In genomic region chr9:78340324-78340723, GRCm38 (mm10) we compare ENCODE assay signal across 10 mouse cellular contexts. TPM values are rescaled to one million over a fixed set of nuclear protein-coding genes. Genes with fewer than 3 reads are reported as not detected.
A peak's percentile ranks its signal among the peaks of the same experiment; 100 is the strongest.
DNase-seq lines count a peak whose midpoint lies in the region; ATAC-seq and TF ChIP-seq lines count a peak whose summit lies in the region.
"Not testable (repeated sequence)": the region's sequence is repeated elsewhere in the genome, so short reads cannot be mapped to it uniquely, and the experiment has no call there.
"Had no signal": no experiment of that assay in that cellular context is flagged by ENCODE, and none has a peak within 500 bp of the region (broad histone marks: within the 10 kb centered on the region; RNA-seq: fewer than 3 reads in every experiment).

No protein-coding gene starts in this region.

- peak; percentile 2 for DNase-seq in c-Kit-negative CD71-positive TER-119-positive erythroid progenitor cells, embryonic 14.5 days (ENCODE audit: low read depth, low spot score)
- DNase-seq in embryonic facial prominence, embryonic 14.5 days (ENCODE audit: low spot score) = peak; percentile 34
- peak; percentile 19 to 48 for DNase-seq in heart, postnatal 10 days
- peak; percentile 6 for DNase-seq in layer of hippocampus, adult 11-12 months (ENCODE audit: low spot score)
- peak; percentile 28 for DNase-seq in lung, postnatal 0 days (ENCODE audit: low spot score)
- DNase-seq in thymus, postnatal 25 days = peak; percentile 42

- not testable (repeated sequence) for H3K27me3 ChIP-seq in E14TG2a.4 (ENCODE audit: insufficient read depth, low read length); embryonic facial prominence, embryonic 14.5 days (replicated peaks; ENCODE audit: control insufficient read depth, insufficient read depth, low read length); lung, postnatal 0 days (replicated peaks; ENCODE audit: insufficient read depth, low read length)

- not testable (repeated sequence) for ATAC-seq in embryonic facial prominence, embryonic 14.5 days (ENCODE audit: low read depth); lung, postnatal 0 days
- 0 out of 2 replicates have a peak, but pooled peaks have one; percentile 36 for ATAC-seq in neutrophil, adult 5-6 weeks (ENCODE audit: extremely low read depth, insufficient number of reproducible peaks, low FRiP score, poor library complexity, severe bottlenecking)

- intact Hi-C loops in heart, postnatal 10 days (cut with DNase I) = loop anchor here (5.0 kb wide), 1 partner anchor 43 kb away; no protein-coding TSS in a partner anchor

- H3K4me3 ChIP-seq in E14TG2a.4 (replicated peaks; ENCODE audit: low read length); embryonic facial prominence, embryonic 14.5 days (ENCODE audit: low read depth, low read length); lung, postnatal 0 days (ENCODE audit: low read depth, low read length): not testable (repeated sequence)

- peak; percentile 76 for TF ChIP-seq CTCF in E14TG2a.4 (conservative IDR thresholded peaks at IDR 0.05; ENCODE audit: low read length)
- peak; percentile 80 for TF ChIP-seq CTCF in lung, postnatal 0 days (IDR thresholded peaks at IDR 0.05)

- not testable (repeated sequence) for TF ChIP-seq EP300 in lung, postnatal 0 days (IDR thresholded peaks at IDR 0.05)

- H3K4me2 ChIP-seq in embryonic facial prominence, embryonic 14.5 days (ENCODE audit: low read depth, low read length); lung, postnatal 0 days (replicated peaks; ENCODE audit: low read depth, low read length): not testable (repeated sequence)

- H3K9me3 ChIP-seq in E14TG2a.4 (ENCODE audit: low read length); embryonic facial prominence, embryonic 14.5 days (ENCODE audit: control insufficient read depth, low read length); lung, postnatal 0 days (ENCODE audit: low read length): not testable (repeated sequence)

- H3K36me3 ChIP-seq in E14TG2a.4 (ENCODE audit: insufficient read depth, low read length); embryonic facial prominence, embryonic 14.5 days (ENCODE audit: control insufficient read depth, insufficient read depth, low read length); lung, postnatal 0 days (ENCODE audit: insufficient read depth, low read length): not testable (repeated sequence)

- H3K27ac ChIP-seq in embryonic facial prominence, embryonic 14.5 days (replicated peaks; ENCODE audit: low read depth, low read length); lung, postnatal 0 days (ENCODE audit: low read length): not testable (repeated sequence)

- WGBS in embryonic facial prominence, embryonic 14.5 days = 12% methylated on average over 8 of the region's 8 CpGs
- 16% methylated on average over 8 of the region's 8 CpGs for WGBS in lung, postnatal 0 days

- peaks cover 11% of the 10 kb centered on the region; the same call in 1 of the 2 replicates for H3K4me1 ChIP-seq in E14TG2a.4 (replicated peaks; ENCODE audit: low read depth, low read length)
- H3K4me1 ChIP-seq in embryonic facial prominence, embryonic 14.5 days (ENCODE audit: control insufficient read depth, insufficient read depth, low read length); lung, postnatal 0 days (ENCODE audit: insufficient read depth, low read depth, low read length): not testable (repeated sequence)

- not testable (repeated sequence) for H3K9ac ChIP-seq in embryonic facial prominence, embryonic 14.5 days (ENCODE audit: low read depth, low read length); lung, postnatal 0 days (replicated peaks; ENCODE audit: low read depth)

RNA-seq across cellular contexts. Expression of gene Omt2b, which starts 12.9 kb away (rescaled TPM):
- not detected in 2 replicates for polyA plus RNA-seq in embryonic facial prominence, embryonic 14.5 days (2014; fragmentation: Nextera tagmentation; extraction: Ambion mirVana)
- not detected for total RNA-seq in heart, postnatal 10 days (2021)
- polyA plus RNA-seq in lung, postnatal 0 days (2015; fragmentation: Nextera tagmentation; extraction: Ambion mirVana) = not detected in 2 replicates
- not detected in 2 replicates for total RNA-seq in neutrophil, adult 5-6 weeks (2017)
- polyA plus RNA-seq: heart, embryonic 12.5 days; limb, embryonic 15.5 days had no signal

RNA-seq across cellular contexts. Expression of gene Gsta2, which starts 15.3 kb away (rescaled TPM):
- polyA plus RNA-seq in embryonic facial prominence, embryonic 14.5 days (2014; fragmentation: Nextera tagmentation; extraction: Ambion mirVana) = 4.9 and 5.5 TPM in 2 replicates
- not detected for total RNA-seq in heart, postnatal 10 days (2021)
- polyA plus RNA-seq in lung, postnatal 0 days (2015; fragmentation: Nextera tagmentation; extraction: Ambion mirVana) = 4.8 and 4.9 TPM in 2 replicates
- 2.5 TPM in 1 of 2 replicates, not detected in the other for total RNA-seq in neutrophil, adult 5-6 weeks (2017)
- polyA plus RNA-seq: heart, embryonic 12.5 days had no signal

RNA-seq across cellular contexts. Expression of gene Omt2a, which starts 25.7 kb away (rescaled TPM):
- not detected in 2 replicates for polyA plus RNA-seq in embryonic facial prominence, embryonic 14.5 days (2014; fragmentation: Nextera tagmentation; extraction: Ambion mirVana)
- not detected for total RNA-seq in heart, postnatal 10 days (2021)
- polyA plus RNA-seq in lung, postnatal 0 days (2015; fragmentation: Nextera tagmentation; extraction: Ambion mirVana) = not detected in 2 replicates
- not detected in 2 replicates for total RNA-seq in neutrophil, adult 5-6 weeks (2017)
- polyA plus RNA-seq: heart, embryonic 12.5 days; limb, embryonic 15.5 days had no signal

RNA-seq across cellular contexts. Expression of gene Dppa5a, which starts 27.7 kb away (rescaled TPM):
- 0.37 TPM in 1 of 2 replicates, not detected in the other for polyA plus RNA-seq in embryonic facial prominence, embryonic 14.5 days (2014; fragmentation: Nextera tagmentation; extraction: Ambion mirVana)
- not detected for total RNA-seq in heart, postnatal 10 days (2021)
- 0.71 and 0.81 TPM in 2 replicates for polyA plus RNA-seq in lung, postnatal 0 days (2015; fragmentation: Nextera tagmentation; extraction: Ambion mirVana)
- not detected in 2 replicates for total RNA-seq in neutrophil, adult 5-6 weeks (2017)
- polyA plus RNA-seq: heart, embryonic 12.5 days had no signal

RNA-seq across cellular contexts. Expression of gene Ooep, which starts 38.2 kb away (rescaled TPM):
- polyA plus RNA-seq in embryonic facial prominence, embryonic 14.5 days (2014; fragmentation: Nextera tagmentation; extraction: Ambion mirVana) = 3.1 and 3.7 TPM in 2 replicates
- total RNA-seq in heart, postnatal 10 days (2021) = not detected
- polyA plus RNA-seq in lung, postnatal 0 days (2015; fragmentation: Nextera tagmentation; extraction: Ambion mirVana) = 3.3 and 4.1 TPM in 2 replicates
- not detected in 2 replicates for total RNA-seq in neutrophil, adult 5-6 weeks (2017)
